Mouse (Mus musculus) stomach, postnatal 0 days (tissue): ENCODE measurements at regions not wholly inside any gene's neighbourhood (a gene's known extent, or its start where the extent isn't known, plus 50 kb on each side); places are given as distances from the start of the nearest gene placed in this dataset.

ENCODE experiments used
- CTCF ChIP-seq: IDR thresholded peaks from 2 replicates; pipeline ENCODE4 v1.5.1; 2016; ENCODE audit warnings: antibody characterized with exemption, low read depth, mild to moderate bottlenecking, moderate library complexity
- EP300 ChIP-seq: optimal IDR thresholded peaks from 2 replicates; pipeline ENCODE3; 2016; ENCODE audit warnings: antibody characterized with exemption

- TF ChIP-seq CTCF (no peak), EP300 (no peak)
Measured at GRCm38 (mm10) chr11:18165609-18166347, 212.1 kb upstream of the Etaa1 start.
